In genomic region chr9:31931691-31932090, GRCm38 (mm10) we compare ENCODE assay signal across 14 mouse cellular contexts. TPM values are rescaled to one million over a fixed set of nuclear protein-coding genes. Genes with fewer than 3 reads are reported as not detected.
DNase-seq lines count a peak whose midpoint lies in the region; ATAC-seq and TF ChIP-seq lines count a peak whose summit lies in the region.
"Had no signal": no experiment of that assay in that cellular context is flagged by ENCODE, and none has a peak within 500 bp of the region (broad histone marks: within the 10 kb centered on the region; RNA-seq: fewer than 3 reads in every experiment).

No protein-coding gene starts in this region.

- 52% methylated on average over 5 of the region's 5 CpGs for WGBS in kidney, adult 2 months
- WGBS in kidney, embryonic 15.5 days: 57% methylated on average over 5 of the region's 5 CpGs
- 70% methylated on average over 5 of the region's 5 CpGs for WGBS in forebrain, embryonic 11.5 days

- H3K4me3 ChIP-seq in kidney, adult 2 months (ENCODE audit: insufficient read depth, low read depth, low read length): no peak overlapping the region
- H3K4me3 ChIP-seq in kidney, embryonic 15.5 days (replicated peaks): no peak overlapping the region
- no peak overlapping the region for H3K4me3 ChIP-seq in forebrain, embryonic 11.5 days (ENCODE audit: low read depth, low read length)
- H3K4me3 ChIP-seq: heart, embryonic 10.5 days; hindbrain, embryonic 10.5 days; liver, embryonic 15.5 days; stomach, embryonic 15.5 days had no signal

- H3K4me1 ChIP-seq in kidney, adult 2 months (ENCODE audit: control insufficient read depth, insufficient read depth, low read length): no peaks in the 10 kb centered on the region
- H3K4me1 ChIP-seq in kidney, embryonic 15.5 days: no peaks in the 10 kb centered on the region
- H3K4me1 ChIP-seq in forebrain, embryonic 11.5 days (replicated peaks; ENCODE audit: control insufficient read depth, insufficient read depth, low read length): no peaks in the 10 kb centered on the region
- H3K4me1 ChIP-seq: heart, embryonic 10.5 days; hindbrain, embryonic 10.5 days; liver, embryonic 15.5 days; stomach, embryonic 15.5 days had no signal

- no peak overlapping the region for H3K27ac ChIP-seq in kidney, adult 2 months (ENCODE audit: insufficient read depth, low read depth, low read length)
- H3K27ac ChIP-seq in kidney, embryonic 15.5 days: no peak overlapping the region
- H3K27ac ChIP-seq in forebrain, embryonic 11.5 days (ENCODE audit: low read depth, low read length): no peak overlapping the region
- H3K27ac ChIP-seq: heart, embryonic 10.5 days; hindbrain, embryonic 10.5 days; liver, embryonic 15.5 days; stomach, embryonic 15.5 days had no signal

- no peaks in the 10 kb centered on the region for H3K9me3 ChIP-seq in kidney, embryonic 15.5 days (replicated peaks)
- no peaks in the 10 kb centered on the region for H3K9me3 ChIP-seq in forebrain, embryonic 11.5 days (ENCODE audit: control insufficient read depth, low read length)
- H3K9me3 ChIP-seq: heart, embryonic 10.5 days; hindbrain, embryonic 10.5 days; liver, embryonic 15.5 days; stomach, embryonic 15.5 days had no signal

- no peak for TF ChIP-seq CTCF in kidney, adult 2 months (conservative IDR thresholded peaks at IDR 0.05; ENCODE audit: insufficient read depth, insufficient read length, low read depth, low read length)

- peak; percentile 65 for DNase-seq in kidney, adult 2 months
- DNase-seq in MEL-GATA-1-ER (ENCODE audit: extremely low read depth, low read depth): peak; percentile 56
- DNase-seq in kidney, postnatal 25 days: peak; percentile 23 to 47
- peak; percentile 23 to 30 for DNase-seq in lung, postnatal 4 days
- DNase-seq in gastrocnemius, postnatal 25 days: no peak
- DNase-seq in right cerebral cortex, postnatal 4 days: no peak
- no peak for DNase-seq in forebrain, embryonic 11.5 days (ENCODE audit: low spot score)
- DNase-seq: embryo, embryonic 11 days; right cerebral cortex, postnatal 14 days had no signal

- no peak overlapping the region for H3K4me2 ChIP-seq in kidney, embryonic 15.5 days
- no peak overlapping the region for H3K4me2 ChIP-seq in forebrain, embryonic 11.5 days (ENCODE audit: low read depth, low read length, severe bottlenecking)
- H3K4me2 ChIP-seq: liver, embryonic 15.5 days; stomach, embryonic 15.5 days had no signal

- no peak for TF ChIP-seq POLR2A in kidney, adult 2 months (IDR thresholded peaks at IDR 0.05; ENCODE audit: low read depth, low read length)

- no peaks in the 10 kb centered on the region for H3K36me3 ChIP-seq in kidney, adult 2 months (ENCODE audit: control insufficient read depth, insufficient read depth, low read length)
- no peaks in the 10 kb centered on the region for H3K36me3 ChIP-seq in kidney, embryonic 15.5 days
- no peaks in the 10 kb centered on the region for H3K36me3 ChIP-seq in forebrain, embryonic 11.5 days (ENCODE audit: control insufficient read depth, insufficient read depth, low read length)
- H3K36me3 ChIP-seq: heart, embryonic 10.5 days; hindbrain, embryonic 10.5 days; liver, embryonic 15.5 days; stomach, embryonic 15.5 days had no signal

- no peak overlapping the region for H3K9ac ChIP-seq in kidney, embryonic 15.5 days
- H3K9ac ChIP-seq in forebrain, embryonic 11.5 days (ENCODE audit: low read length): no peak overlapping the region
- H3K9ac ChIP-seq: liver, embryonic 15.5 days; stomach, embryonic 15.5 days had no signal

- ATAC-seq in kidney, embryonic 15.5 days (replicated peaks; ENCODE audit: low FRiP score): no peak
- ATAC-seq in forebrain, embryonic 11.5 days (replicated peaks; ENCODE audit: low FRiP score): no peak

- H3K27me3 ChIP-seq in kidney, adult 2 months (replicated peaks; ENCODE audit: control insufficient read depth, insufficient read depth, low read length): no peaks in the 10 kb centered on the region; the same call in 1 of the 2 replicates
- H3K27me3 ChIP-seq in kidney, embryonic 15.5 days: 0 out of 2 replicates have a peak, but pooled peaks cover 1% of the 10 kb centered on the region
- H3K27me3 ChIP-seq in forebrain, embryonic 11.5 days (ENCODE audit: control insufficient read depth, insufficient read depth, low read length): no peaks in the 10 kb centered on the region
- H3K27me3 ChIP-seq: liver, embryonic 15.5 days; stomach, embryonic 15.5 days had no signal

RNA-seq across cellular contexts. Expression of gene Barx2, which starts 18.4 kb away (rescaled TPM):
- 0.05 and 0.16 TPM in 2 replicates for polyA plus RNA-seq in kidney, adult 2 months (2012; rRNA removed)
- 0.16 TPM in 1 of 2 replicates, not detected in the other for polyA plus RNA-seq in kidney, embryonic 15.5 days (2015; fragmentation: Nextera tagmentation; extraction: Ambion mirVana)
- 10 to 100 TPM in 1 of 2 experiments, 1 to 10 TPM in 1; 3.1 to 18.7 TPM for total RNA-seq in gastrocnemius, postnatal 25 days (2021)
- polyA plus RNA-seq in forebrain, embryonic 11.5 days (2014; fragmentation: Nextera tagmentation; extraction: Ambion mirVana): not detected in 2 replicates
- polyA plus RNA-seq: liver, embryonic 15.5 days had no signal

Comparison
In these comparisons a context has a peak if more than half of its experiments do, and no peak if none do; other contexts are left out.
1. DNase-seq: peak in kidney, adult 2 months (single experiment), MEL-GATA-1-ER (single experiment), kidney, postnatal 25 days (2 of 2) and lung, postnatal 4 days (2 of 2); none in gastrocnemius, postnatal 25 days (single experiment), right cerebral cortex, postnatal 4 days (single experiment) and forebrain, embryonic 11.5 days (single experiment).